Mouse (Mus musculus) gastrocnemius, postnatal 36 days (tissue): ENCODE data around the gene Slc28a1. TPM values are rescaled to one million over a fixed set of nuclear protein-coding genes. Genes with fewer than 3 reads are reported as not detected.
"Not testable (repeated sequence)": the region's sequence is repeated elsewhere in the genome, so short reads cannot be mapped to it uniquely, and the experiment has no call there.

Experiments
- DNase-seq, 2 experiments: peaks; one replicate each; pipeline ENCODE4 v3.0.0; 2022
- intact Hi-C: fragments of 180-260 bp; cut with DNase I; formaldehyde crosslinking; loops from one replicate; pipeline ENCODE4 v1.15.1; 2025
- total RNA-seq, 2 experiments: library from RNA; stranded (reverse); gene quantifications; 2 replicates each; pipeline ENCODE4 v1.2.3; 2021

The Slc28a1 gene
- total RNA-seq, 2 experiments from 2014 or later = 0.20 to 0.36 TPM

DNA sequence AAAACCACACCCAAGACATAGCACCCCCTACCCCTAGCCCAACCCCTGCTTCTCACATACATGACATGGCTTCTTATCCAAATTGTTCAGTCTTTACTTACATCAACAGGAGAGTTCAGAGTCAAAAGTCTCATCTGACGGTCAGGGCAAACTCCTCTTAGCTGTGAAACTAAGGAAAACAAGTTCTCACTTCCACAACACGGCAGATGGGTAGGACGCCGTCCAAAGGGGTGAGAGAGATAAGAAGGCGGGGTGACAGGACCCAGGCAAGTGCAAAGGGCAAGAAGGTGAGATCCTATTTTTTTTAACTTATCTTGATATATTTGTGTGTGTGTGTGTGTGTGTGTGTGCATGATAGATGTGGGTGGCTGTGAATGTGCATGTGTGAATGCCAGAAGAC is 9.0 kb downstream of the Slc28a1 start:
- DNase-seq = no peak
- intact Hi-C loops = no loop called here

DNA sequence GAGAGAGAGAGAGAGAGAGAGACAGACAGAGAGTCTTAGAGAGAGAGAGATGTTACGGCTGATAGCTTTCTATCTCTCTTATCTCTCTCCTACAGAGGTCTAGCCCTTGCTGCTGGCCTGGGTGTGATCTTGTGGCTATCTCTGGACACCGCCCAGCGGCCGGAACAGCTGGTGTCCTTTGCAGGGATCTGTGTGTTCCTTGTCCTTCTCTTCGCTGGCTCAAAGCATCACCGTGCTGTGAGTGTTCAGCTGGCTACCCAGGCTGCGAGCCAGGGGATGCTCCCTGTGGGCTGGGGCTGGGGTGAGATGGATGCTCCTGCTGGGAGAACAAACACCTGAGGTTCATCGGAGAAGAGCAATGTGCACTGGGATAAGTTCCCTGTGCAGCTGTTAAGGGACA is 10.2 kb downstream of the Slc28a1 start:
- intact Hi-C loops = no loop called here
- peak; percentile 71 to 83 for DNase-seq

DNA sequence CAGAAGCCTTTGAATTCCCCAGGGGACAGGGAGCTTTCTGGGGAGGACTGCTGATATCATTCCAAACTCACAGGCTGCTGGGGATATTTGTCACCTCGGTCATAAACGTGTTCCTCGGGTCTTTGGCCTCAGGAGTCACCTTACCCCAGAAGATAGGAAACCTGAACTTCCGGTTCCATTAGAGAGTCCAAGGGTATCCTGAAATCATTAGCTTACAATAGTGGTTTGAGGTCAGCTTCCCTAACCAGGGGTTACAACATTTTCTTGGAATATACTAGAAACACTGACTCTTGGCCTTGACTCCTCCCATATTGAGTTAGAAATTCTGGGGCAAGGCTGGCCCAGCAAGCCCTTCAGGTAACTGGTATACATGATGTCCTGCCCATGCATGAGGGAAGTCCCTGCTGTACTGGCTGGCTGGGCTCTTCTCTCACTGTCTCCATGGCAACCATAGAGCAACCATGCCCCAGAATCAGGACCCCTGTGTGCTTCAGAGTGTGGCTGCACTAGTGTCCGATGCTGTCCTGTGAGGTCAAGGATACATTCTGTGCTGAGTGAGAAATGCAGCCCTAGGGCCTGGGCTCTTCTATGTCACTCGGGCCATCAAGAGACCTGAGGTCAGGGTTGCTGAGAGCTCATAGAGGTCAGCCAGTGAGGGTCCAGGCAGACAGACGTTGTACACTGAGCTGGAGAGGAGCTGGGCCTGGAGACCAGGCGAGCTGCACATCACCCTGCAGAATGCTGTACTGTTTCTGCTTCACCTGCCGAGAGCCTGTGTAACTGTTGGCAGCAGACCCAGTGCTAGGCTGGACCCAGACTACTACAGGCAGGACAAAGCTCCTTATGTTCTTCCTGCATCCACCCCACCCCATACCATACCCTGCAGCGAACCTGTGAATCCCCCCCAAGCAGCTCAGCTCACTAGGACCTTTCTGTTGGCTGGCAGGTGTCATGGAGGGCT is 10.9 kb downstream of the Slc28a1 start:
- intact Hi-C loops = no loop called here
- no peak for DNase-seq

DNA sequence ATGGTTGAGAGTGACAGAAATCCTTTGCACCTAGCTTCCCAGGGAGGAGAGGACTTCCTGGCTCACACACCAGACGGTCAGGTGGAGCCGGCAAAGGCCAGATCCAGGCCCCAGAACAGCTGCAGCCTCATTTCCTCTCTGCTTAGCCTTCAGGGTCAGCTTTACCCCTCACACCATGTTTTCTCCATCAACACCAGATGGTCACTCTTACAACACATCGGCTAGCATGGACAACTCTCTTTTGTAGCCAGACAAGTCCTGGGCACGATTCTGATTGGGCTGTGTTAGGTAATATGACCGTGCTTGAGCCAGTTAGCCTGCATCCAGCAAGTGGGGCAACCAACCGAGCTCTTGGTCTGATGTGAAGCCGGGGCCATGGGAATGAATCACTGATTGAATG is 17.3 kb downstream of the Slc28a1 start:
- DNase-seq = peak in 1 of 2 experiments; percentile 50
- intact Hi-C loops = no loop called here

DNA sequence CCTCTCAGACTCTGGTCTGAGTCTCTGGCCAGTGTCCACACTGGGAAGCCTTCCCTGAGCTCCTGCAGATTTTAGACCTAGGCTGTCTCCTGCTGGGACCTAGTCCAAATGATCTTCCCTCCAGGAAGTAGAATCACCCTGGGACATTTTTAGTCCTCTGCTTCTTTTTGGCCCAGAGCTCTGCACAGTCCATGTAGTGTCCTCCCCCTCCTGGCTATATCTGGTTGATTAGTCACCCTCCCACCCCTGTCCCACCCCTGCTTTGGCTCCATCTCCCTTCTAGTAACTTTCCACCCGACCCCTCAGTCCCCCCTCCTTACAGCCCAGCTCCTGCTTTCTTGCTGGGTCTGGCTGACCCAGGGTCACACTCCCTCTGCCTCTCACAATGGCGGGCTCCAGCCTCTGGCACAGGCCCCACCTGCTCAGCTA is 18.3 kb downstream of the Slc28a1 start:
- intact Hi-C loops = no loop called here
- peak; percentile 51 to 62 for DNase-seq

DNA sequence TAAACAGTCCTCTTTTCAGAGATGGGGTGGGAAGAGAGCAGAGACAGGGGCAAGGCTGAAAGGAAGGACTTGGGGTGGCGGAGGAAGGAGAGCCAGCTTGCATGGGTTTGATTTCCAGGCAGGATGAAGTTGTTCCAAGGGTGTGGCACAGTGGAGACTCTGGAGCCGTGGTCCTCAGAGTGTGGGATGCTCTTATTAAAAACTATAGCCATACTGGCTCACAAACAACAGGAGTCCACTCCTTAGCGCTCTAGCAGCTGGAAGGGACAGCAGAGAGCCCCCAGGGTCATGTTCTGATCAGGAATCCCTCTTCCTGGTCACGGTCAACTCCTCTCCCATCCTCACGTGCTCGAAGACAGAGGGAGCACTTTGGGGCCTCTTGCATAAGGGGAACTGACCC is 18.8 kb downstream of the Slc28a1 start:
- peak in 1 of 2 experiments; percentile 52 for DNase-seq
- intact Hi-C loops = no loop called here

DNA sequence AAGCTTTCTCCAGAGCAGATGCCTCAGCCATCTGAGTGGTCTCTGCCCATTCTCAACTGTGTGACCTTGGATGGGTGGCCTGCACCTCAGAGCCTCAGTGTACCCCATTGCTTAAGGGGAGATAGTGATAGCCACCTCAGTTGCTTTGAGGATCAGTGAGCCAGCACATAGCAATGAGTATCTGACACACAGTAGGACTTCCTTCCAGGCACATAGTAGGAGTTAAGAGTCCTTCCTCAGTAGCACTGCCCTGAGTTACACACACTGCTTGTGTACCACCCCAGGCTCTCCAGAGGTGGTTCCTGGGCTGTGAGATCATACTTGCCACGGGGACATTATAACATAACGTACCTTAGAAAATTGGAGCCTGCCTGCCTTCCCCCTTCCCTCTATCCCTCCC is 19.3 kb downstream of the Slc28a1 start:
- no peak for DNase-seq
- intact Hi-C loops = no loop called here

DNA sequence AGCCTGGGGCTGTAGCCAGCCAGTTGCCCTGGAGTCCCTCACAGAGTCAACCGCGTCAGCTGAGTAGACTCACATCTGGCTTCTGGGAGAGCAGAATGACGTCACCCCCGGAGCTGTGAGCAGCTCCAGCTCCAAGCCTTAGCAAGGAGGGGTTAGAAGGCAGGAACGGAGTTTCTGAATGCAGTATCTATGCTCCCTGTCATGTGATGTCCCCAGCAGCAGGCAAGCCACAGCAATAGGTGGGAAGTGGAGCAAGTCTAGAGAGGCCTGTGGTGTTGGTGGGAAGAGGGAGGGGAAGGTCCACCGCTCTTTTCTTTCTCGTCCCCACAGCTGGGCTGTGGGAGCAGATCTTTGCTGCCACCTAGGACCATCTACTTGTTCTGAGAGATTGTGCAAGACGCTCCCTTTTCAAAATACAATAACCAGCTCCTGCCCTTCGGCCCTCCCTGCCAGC is 20.0 kb downstream of the Slc28a1 start:
- peak; percentile 60 to 76 for DNase-seq
- intact Hi-C loops = loop anchor here (5.0 kb wide), 1 partner anchor 242 kb away; no protein-coding TSS in a partner anchor

DNA sequence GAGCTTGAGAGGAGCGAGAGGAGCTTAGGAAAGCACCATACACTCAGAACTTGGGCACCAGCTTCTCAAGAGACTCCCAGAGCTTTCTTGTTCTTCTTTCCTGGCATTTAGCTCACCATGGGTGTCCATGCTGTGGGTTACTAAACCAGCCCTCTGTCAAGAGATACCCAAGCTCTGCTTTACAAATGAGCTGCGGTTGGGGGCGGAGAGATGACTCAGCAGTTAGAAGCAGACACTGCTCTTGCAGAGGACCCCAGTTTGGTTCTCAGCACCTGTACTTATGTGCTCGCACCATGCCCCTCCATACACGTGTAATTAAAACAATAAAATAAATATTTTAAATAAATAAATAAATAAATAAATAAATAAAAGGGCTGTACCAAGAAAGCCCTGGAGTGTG is 22.7 kb downstream of the Slc28a1 start:
- intact Hi-C loops = loop anchor here (5.0 kb wide), 1 partner anchor 245 kb away; no protein-coding TSS in a partner anchor
- no peak for DNase-seq

DNA sequence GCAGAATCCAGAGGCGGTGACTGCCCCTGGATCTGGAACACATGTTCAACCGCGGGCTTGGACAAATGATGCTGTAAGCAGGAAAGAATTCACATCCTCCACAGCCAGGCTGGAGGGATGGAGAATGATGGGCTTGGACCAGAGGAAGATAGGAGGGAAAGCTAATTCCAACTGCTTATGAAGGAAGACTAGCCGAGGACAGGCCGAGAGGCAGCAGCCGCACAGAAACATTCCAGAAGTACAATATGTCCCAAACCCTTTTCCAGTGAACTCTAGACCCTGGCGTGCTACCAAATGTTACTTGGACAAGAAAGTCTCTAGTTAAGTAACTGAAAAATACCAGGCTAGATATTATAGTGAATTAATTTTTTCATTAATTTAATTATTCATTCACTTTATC is 24.5 kb downstream of the Slc28a1 start:
- peak in 1 of 2 experiments; percentile 69 for DNase-seq
- intact Hi-C loops = loop anchor here (5.0 kb wide), 1 partner anchor 247 kb away; no protein-coding TSS in a partner anchor

DNA sequence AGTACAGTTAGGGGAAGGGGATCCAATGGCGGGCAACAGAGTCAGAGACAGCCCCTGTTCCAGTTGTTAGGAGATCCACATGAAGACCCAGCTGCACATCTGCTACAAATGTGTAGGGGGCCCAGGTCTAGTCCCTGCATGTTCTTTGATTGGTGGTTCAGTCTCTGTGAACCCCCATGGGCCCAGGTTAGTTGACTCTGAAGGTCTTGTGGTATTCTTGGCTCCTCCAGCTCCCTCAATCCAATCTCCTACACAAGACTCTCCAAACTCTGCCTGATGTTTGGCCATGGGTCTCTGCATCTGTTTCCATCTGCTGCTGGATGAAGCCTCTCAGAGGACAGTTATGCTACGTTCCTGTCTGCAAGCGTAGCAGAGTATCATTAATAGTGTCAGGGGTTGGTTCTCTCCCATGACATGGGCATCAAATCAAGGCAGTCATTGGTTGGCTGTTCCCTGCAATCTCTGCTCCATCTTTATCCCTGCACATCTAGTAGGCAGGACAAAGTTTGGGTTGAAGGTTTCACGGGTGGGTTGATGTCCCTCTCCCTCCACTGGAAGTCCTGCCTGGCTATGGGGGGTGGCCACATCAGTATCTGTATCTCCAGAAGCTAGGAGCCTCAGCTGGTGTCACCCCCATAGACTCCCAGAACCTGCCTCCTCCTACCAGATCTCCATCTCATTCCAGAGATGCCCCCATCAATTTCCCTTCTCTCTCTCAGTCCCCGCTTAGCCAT is 25.2 kb downstream of the Slc28a1 start:
- no peak for DNase-seq
- intact Hi-C loops = loop anchor here (5.0 kb wide), 1 partner anchor 248 kb away; no protein-coding TSS in a partner anchor

DNA sequence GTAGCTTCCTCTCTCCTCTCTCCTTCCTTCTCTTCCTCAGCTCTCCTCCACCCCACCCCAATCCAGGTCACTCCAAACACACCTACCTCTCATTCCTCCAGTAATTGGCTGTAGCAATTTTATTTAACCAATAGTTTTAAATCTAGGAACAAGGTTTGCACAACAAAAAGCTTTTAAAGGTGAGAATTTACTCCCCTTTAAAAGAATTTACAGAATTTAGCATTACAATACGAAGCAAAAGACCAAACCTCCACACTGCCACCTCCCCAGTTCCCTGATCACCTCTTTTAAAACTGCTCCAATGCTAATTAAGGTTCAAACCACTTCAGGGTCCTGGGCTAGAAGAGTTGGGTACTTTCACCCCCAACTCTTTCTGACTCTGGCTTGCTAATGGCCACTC is 26.9 kb downstream of the Slc28a1 start:
- DNase-seq = no peak
- intact Hi-C loops = no loop called here

DNA sequence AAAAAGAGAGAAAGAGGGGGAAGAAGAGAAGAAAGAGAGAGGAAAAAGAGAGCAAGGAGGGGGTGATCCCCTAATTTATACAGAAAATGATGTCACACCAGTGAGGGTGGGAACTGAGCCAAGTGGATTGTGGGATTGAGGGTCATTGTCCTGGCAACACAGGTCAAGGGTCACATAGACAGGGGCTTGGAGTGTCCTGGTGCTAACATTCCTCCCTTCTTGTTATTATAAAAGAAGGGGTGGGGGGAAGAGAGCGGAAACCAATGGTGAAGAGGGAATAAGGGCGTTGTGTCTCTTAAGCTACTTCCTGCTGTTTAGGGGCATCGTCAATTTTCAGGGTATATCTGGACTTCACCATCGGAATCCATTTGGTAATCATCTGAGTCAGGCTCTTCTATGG is 28.5 kb downstream of the Slc28a1 start:
- DNase-seq, intact Hi-C loops: not testable (repeated sequence)

DNA sequence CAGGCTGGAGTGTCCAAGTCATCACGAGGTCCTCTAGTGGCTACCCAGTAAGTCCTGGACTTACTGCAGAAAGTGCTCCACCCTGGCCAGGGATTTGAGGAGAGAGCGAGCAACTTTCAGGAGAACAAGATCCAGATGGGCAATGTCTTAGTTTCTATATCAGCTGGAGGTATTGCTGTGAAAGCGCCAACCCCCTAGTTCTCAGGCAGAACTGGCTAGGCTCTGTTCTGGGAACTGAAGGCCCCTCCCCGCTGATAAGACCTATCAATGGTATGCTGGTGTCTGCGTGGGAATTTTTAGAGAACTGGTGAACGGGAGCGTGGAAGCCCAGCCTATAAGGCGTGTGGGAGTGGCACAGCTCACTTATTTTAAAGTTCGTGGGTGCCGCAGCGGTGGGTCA is 35.2 kb downstream of the Slc28a1 start:
- intact Hi-C loops = loop anchor here (10.0 kb wide), 1 partner anchor 405 kb away; no protein-coding TSS in a partner anchor
- DNase-seq = no peak

DNA sequence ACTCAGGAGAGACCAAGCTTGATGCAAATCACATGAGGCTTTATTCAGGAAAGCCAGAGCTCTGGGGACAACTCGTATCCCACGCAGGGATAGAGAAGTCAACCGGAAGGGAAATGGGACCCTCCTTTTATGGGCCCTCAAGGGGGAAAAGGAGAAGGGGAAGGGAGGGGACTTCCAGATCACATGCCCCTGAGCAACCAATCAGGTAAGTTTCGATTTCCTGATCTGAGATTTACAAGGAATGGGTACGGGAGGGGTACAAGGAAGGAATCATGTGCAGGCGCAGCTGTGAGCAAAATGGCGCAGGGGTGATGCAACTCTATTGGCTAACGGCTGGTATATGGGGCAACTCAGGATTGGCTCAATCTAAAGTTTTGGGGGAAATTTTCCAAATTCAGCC is 36.6 kb downstream of the Slc28a1 start:
- DNase-seq = no peak
- intact Hi-C loops = loop anchor here (10.0 kb wide), 1 partner anchor 406 kb away; no protein-coding TSS in a partner anchor

DNA sequence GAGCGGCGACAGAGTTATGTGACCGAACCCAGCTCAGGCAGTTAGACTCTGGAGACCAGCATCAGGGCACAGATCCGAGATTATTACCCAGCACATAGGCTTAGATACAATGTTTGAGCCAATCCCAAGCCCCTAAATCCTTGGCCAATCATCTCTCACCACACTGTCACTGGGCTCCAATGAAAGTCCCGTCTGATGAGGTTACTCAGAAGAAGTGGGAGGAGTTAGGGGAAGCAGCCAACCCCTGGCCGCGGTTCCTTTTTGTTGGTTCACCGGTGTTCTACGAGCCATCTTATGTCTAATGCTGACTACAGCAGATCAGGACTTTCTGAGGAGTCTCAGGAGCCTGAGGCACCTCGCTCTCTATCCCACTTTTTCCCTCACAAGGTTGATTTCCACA is 37.7 kb downstream of the Slc28a1 start:
- no peak for DNase-seq
- intact Hi-C loops = loop anchor here (10.0 kb wide), 1 partner anchor 408 kb away; no protein-coding TSS in a partner anchor

DNA sequence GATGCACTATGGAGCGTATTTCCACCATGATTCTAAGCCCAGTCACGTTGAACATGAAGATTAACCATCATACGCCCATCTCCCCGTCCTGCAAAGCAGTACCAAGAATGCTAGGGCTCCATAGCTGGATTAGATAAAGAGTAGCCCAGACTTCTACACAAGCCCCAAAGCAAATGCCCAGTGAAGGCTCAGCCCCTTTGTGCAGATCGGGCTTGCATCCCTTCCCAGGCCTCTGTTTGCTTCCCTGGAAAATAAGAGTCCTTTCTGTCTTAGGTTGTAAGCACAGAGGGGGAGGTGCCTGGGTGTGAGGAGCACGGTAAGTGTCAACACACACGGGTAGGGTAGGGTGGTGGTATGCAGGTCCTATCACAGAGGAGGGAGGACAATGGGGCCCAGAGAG is 38.2 kb downstream of the Slc28a1 start:
- DNase-seq = no peak
- intact Hi-C loops = loop anchor here (10.0 kb wide), 1 partner anchor 408 kb away; no protein-coding TSS in a partner anchor

DNA sequence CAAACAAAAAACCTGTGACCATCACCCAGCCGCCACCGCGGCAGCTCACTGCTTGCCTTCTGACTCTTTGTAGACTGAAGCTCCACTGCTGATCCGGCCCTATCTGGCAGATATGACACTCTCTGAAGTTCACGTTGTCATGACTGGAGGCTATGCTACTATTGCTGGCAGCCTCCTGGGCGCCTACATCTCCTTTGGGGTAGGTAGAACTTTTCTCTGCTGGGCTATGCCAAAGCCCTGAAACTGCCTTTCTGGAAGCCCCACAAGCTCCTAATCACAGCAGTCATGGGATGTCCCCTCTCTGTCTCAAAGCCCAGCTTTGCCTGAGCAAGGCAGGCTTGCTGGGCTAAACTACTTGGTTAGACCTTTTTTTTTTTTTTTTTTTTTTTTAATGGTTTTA is 38.7 kb downstream of the Slc28a1 start:
- intact Hi-C loops = loop anchor here (10.0 kb wide), 1 partner anchor 409 kb away; no protein-coding TSS in a partner anchor

DNA sequence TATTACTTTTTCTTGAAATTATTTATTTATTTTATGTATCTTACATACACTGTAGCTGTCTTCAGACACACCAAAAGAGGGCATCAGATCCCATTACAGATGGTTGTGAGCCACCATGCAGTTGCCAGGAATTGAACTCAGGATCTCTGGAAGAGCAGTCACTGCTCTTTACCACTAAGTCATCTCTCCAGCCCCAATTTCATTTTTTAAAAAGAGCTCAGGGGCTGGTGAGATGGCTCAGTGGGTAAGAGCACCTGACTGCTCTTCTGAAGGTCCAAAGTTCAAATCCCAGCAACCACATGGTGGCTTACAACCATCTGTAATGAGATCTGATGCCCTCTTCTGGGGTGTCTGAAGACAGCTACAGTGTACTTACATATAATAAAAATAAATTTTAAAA is 39.6 kb downstream of the Slc28a1 start:
- intact Hi-C loops = loop anchor here (10.0 kb wide), 1 partner anchor 409 kb away; no protein-coding TSS in a partner anchor
- DNase-seq = not testable (repeated sequence)

More for the DNA sequence above, 38.7 kb downstream of the Slc28a1 start:
- DNase-seq = no peak

DNA sequence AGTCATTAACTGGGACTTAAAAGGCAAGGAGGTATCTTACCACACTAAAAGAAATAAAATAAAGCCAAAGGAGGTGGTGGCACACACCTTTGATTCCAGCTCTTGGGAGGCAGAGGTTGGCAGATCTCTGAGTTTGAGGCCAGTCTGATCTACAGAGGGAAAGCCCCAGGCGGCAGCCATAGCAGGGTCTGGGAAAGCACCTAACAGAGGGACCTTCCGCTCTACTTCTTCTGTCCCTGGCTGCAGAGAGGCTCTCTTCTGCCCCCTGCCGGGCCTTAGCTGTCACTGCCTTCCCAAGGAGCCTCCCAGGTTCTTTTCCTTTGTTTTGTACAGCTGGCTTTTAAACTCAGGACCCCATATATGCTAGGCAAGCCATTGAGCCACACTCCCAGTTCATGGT is 40.4 kb downstream of the Slc28a1 start:
- intact Hi-C loops = loop anchor here (5.0 to 10.0 kb wide), 2 partner anchors 273 to 410 kb away; no protein-coding TSS in a partner anchor
- DNase-seq = peak; percentile 38 to 44
